Mouse (Mus musculus): ENCODE data around the gene Htra3.

DNA sequence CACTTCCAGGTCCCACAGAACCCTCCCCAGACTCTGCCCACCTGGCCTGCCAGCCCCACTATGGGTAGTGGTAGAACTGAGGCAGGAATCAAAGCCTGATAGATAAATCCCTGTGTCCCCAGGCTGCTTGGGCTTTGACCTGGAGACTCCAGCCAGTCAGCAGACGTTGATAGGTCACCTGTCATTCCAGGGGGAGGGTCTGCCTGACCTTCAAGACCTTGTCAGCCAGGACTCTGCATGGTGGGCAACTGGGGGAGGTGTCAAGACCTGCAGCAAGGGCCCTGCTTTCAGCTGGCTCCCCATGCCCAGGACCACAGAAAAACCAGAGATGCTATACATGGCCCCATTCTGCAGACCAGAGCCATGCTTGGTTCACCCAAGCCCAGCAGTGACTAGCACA lies 7.0 kb downstream of the Htra3 start:
- no peak for TF ChIP-seq CTCF (IDR thresholded peaks at IDR 0.05; ENCODE audit: low read depth)
- no peak for TF ChIP-seq EP300 (IDR thresholded peaks at IDR 0.05; ENCODE audit: low read depth)

Data from liver, postnatal 0 days (tissue).